Mouse (Mus musculus): ENCODE results near the gene Setd7.

- TF ChIP-seq POLR2A (IDR thresholded peaks at IDR 0.05; ENCODE audit: extremely low read depth, insufficient read depth, low read length) = no peak
- no peak for TF ChIP-seq CTCF (IDR thresholded peaks at IDR 0.05; ENCODE audit: low read depth, low read length)
Observed at GRCm38 (mm10) chr3:51495646-51496045, 65.0 kb downstream of the Setd7 start.
